Mouse (Mus musculus): Measurements from ENCODE around the gene Retreg1.

GRCm38 (mm10) chr15:25872118-25872517 lies 29.1 kb downstream of the Retreg1 start:
- TF ChIP-seq CTCF (IDR thresholded peaks at IDR 0.05; ENCODE audit: borderline replicate concordance, control insufficient read depth, extremely low read depth, insufficient read depth, low read length, poor library complexity) (no peak), POLR2A (IDR thresholded peaks at IDR 0.05; ENCODE audit: control insufficient read depth, extremely low read depth, insufficient read depth, low read length, poor library complexity) (no peak)
